Mouse (Mus musculus): ENCODE data around the gene Hbs1l. TPM values are rescaled to one million over a fixed set of nuclear protein-coding genes. Genes with fewer than 3 reads are reported as not detected.

Gene Hbs1l
- polyA plus RNA-seq, 1 experiment from 2014 or later, result 42.7 TPM

GRCm38 (mm10) chr10:21270905-21271304, 24.9 kb upstream of the Hbs1l start:
- WGBS, result 88% methylated on average over 5 of the region's 5 CpGs
- DNase-seq (ENCODE audit: low spot score), result no peak

GRCm38 (mm10) chr10:21271310-21271709, 24.5 kb upstream of the Hbs1l start:
- DNase-seq (ENCODE audit: low spot score) (no peak), ATAC-seq (ENCODE audit: low FRiP score, low TSS enrichment) (no peak)
- no peak for TF ChIP-seq CTCF (IDR thresholded peaks at IDR 0.05; ENCODE audit: low read depth)
- TF ChIP-seq EP300 (optimal IDR thresholded peaks at IDR 0.05), result no peak
- H3K4me1 ChIP-seq (replicated peaks; ENCODE audit: control insufficient read depth, insufficient read depth), result no peaks in the 10 kb centered on the region
- 89% methylated on average over 2 of the region's 2 CpGs for WGBS
- no peaks in the 10 kb centered on the region for H3K9me3 ChIP-seq (ENCODE audit: control insufficient read depth, low read length)
- H3K36me3 ChIP-seq (ENCODE audit: control insufficient read depth, insufficient read depth, low read length), result no peaks in the 10 kb centered on the region
- no peak overlapping the region for H3K4me2 ChIP-seq (replicated peaks; ENCODE audit: low read depth)
- no peaks in the 10 kb centered on the region for H3K27me3 ChIP-seq (ENCODE audit: control insufficient read depth, insufficient read depth, low read length)
- no peak overlapping the region for H3K27ac ChIP-seq (replicated peaks)
- no peak overlapping the region for H3K4me3 ChIP-seq (ENCODE audit: low read depth, low read length)
- no peak overlapping the region for H3K9ac ChIP-seq (ENCODE audit: low read length)

More at GRCm38 (mm10) chr10:21270905-21271304, 24.9 kb upstream of the Hbs1l start:
- Histone ChIP-seq H3K27me3 (ENCODE audit: control insufficient read depth, insufficient read depth, low read length) (no peaks in the 10 kb centered on the region), H3K36me3 (ENCODE audit: control insufficient read depth, insufficient read depth, low read length) (no peaks in the 10 kb centered on the region), H3K9me3 (ENCODE audit: control insufficient read depth, low read length) (no peaks in the 10 kb centered on the region), H3K4me3 (ENCODE audit: low read depth, low read length) (no peak overlapping the region), H3K9ac (ENCODE audit: low read length) (no peak overlapping the region), H3K27ac (replicated peaks) (no peak overlapping the region), H3K4me2 (replicated peaks; ENCODE audit: low read depth) (no peak overlapping the region), H3K4me1 (replicated peaks; ENCODE audit: control insufficient read depth, insufficient read depth) (no peaks in the 10 kb centered on the region)
- TF ChIP-seq CTCF (IDR thresholded peaks at IDR 0.05; ENCODE audit: low read depth), result no peak
- TF ChIP-seq EP300 (optimal IDR thresholded peaks at IDR 0.05), result no peak
- ATAC-seq (ENCODE audit: low FRiP score, low TSS enrichment), result no peak

- TF ChIP-seq EP300 (optimal IDR thresholded peaks at IDR 0.05), result no peak
- TF ChIP-seq CTCF (IDR thresholded peaks at IDR 0.05; ENCODE audit: low read depth), result no peak
- no peak overlapping the region for H3K4me2 ChIP-seq (replicated peaks; ENCODE audit: low read depth)
- no peak overlapping the region for H3K27ac ChIP-seq (replicated peaks)
- DNase-seq (ENCODE audit: low spot score) (no peak), ATAC-seq (ENCODE audit: low FRiP score, low TSS enrichment) (no peak)
- H3K9me3 ChIP-seq (ENCODE audit: control insufficient read depth, low read length), result no peaks in the 10 kb centered on the region
- no peaks in the 10 kb centered on the region for H3K36me3 ChIP-seq (ENCODE audit: control insufficient read depth, insufficient read depth, low read length)
- WGBS, result 56% methylated on average over 6 of the region's 6 CpGs
- H3K9ac ChIP-seq (ENCODE audit: low read length), result no peak overlapping the region
- no peaks in the 10 kb centered on the region for H3K4me1 ChIP-seq (replicated peaks; ENCODE audit: control insufficient read depth, insufficient read depth)
- H3K27me3 ChIP-seq (ENCODE audit: control insufficient read depth, insufficient read depth, low read length), result no peaks in the 10 kb centered on the region
- no peak overlapping the region for H3K4me3 ChIP-seq (ENCODE audit: low read depth, low read length)
These were observed 24.0 kb upstream of the Hbs1l start for GRCm38 (mm10) chr10:21271785-21272184.

GRCm38 (mm10) chr10:21287243-21288127, 8.3 kb upstream of the Hbs1l start:
- DNase-seq (ENCODE audit: low spot score), result no peak
- no peak for ATAC-seq (ENCODE audit: low FRiP score, low TSS enrichment)
- WGBS, result 40% methylated on average over 10 of the region's 10 CpGs
- Histone ChIP-seq H3K4me1 (replicated peaks; ENCODE audit: control insufficient read depth, insufficient read depth) (no peaks in the 10 kb centered on the region), H3K36me3 (ENCODE audit: control insufficient read depth, insufficient read depth, low read length) (no peaks in the 10 kb centered on the region), H3K9ac (ENCODE audit: low read length) (no peak overlapping the region), H3K27me3 (ENCODE audit: control insufficient read depth, insufficient read depth, low read length) (no peaks in the 10 kb centered on the region), H3K27ac (replicated peaks) (no peak overlapping the region), H3K4me2 (replicated peaks; ENCODE audit: low read depth) (no peak overlapping the region), H3K4me3 (ENCODE audit: low read depth, low read length) (no peak overlapping the region), H3K9me3 (ENCODE audit: control insufficient read depth, low read length) (no peaks in the 10 kb centered on the region)
- peak; percentile 25; the same call in 1 of the 2 replicates for TF ChIP-seq CTCF (IDR thresholded peaks at IDR 0.05; ENCODE audit: low read depth)
- no peak for TF ChIP-seq EP300 (optimal IDR thresholded peaks at IDR 0.05)

GRCm38 (mm10) chr10:21291228-21291627, 4.6 kb upstream of the Hbs1l start:
- H3K9me3 ChIP-seq (ENCODE audit: control insufficient read depth, low read length), result no peaks in the 10 kb centered on the region
- no peak overlapping the region for H3K27ac ChIP-seq (replicated peaks)
- no peaks in the 10 kb centered on the region for H3K27me3 ChIP-seq (ENCODE audit: control insufficient read depth, insufficient read depth, low read length)
- H3K36me3 ChIP-seq (ENCODE audit: control insufficient read depth, insufficient read depth, low read length), result no peaks in the 10 kb centered on the region
- no peak overlapping the region for H3K9ac ChIP-seq (ENCODE audit: low read length)
- no peak for ATAC-seq (ENCODE audit: low FRiP score, low TSS enrichment)
- 65% methylated on average over 4 of the region's 4 CpGs for WGBS
- H3K4me2 ChIP-seq (replicated peaks; ENCODE audit: low read depth), result no peak overlapping the region
- TF ChIP-seq CTCF (IDR thresholded peaks at IDR 0.05; ENCODE audit: low read depth), result no peak
- no peak for TF ChIP-seq EP300 (optimal IDR thresholded peaks at IDR 0.05)
- no peak overlapping the region for H3K4me3 ChIP-seq (ENCODE audit: low read depth, low read length)
- no peaks in the 10 kb centered on the region for H3K4me1 ChIP-seq (replicated peaks; ENCODE audit: control insufficient read depth, insufficient read depth)
- DNase-seq (ENCODE audit: low spot score), result no peak

GRCm38 (mm10) chr10:21294217-21294616, 1.6 kb upstream of the Hbs1l start:
- Histone ChIP-seq H3K9me3 (ENCODE audit: control insufficient read depth, low read length) (no peaks in the 10 kb centered on the region), H3K4me3 (ENCODE audit: low read depth, low read length) (no peak overlapping the region), H3K36me3 (ENCODE audit: control insufficient read depth, insufficient read depth, low read length) (no peaks in the 10 kb centered on the region), H3K27ac (replicated peaks) (no peak overlapping the region), H3K27me3 (ENCODE audit: control insufficient read depth, insufficient read depth, low read length) (no peaks in the 10 kb centered on the region), H3K4me1 (replicated peaks; ENCODE audit: control insufficient read depth, insufficient read depth) (no peaks in the 10 kb centered on the region), H3K9ac (ENCODE audit: low read length) (no peak overlapping the region), H3K4me2 (replicated peaks; ENCODE audit: low read depth) (no peak overlapping the region)
- ATAC-seq (ENCODE audit: low FRiP score, low TSS enrichment), result no peak
- no peak for TF ChIP-seq EP300 (optimal IDR thresholded peaks at IDR 0.05)
- TF ChIP-seq CTCF (IDR thresholded peaks at IDR 0.05; ENCODE audit: low read depth), result no peak
- 81% methylated on average over 2 of the region's 2 CpGs for WGBS
- DNase-seq (ENCODE audit: low spot score), result no peak
